Mouse (Mus musculus): Measurements from ENCODE around the gene Cnmd. TPM values are rescaled to one million over a fixed set of nuclear protein-coding genes. Genes with fewer than 3 reads are reported as not detected.
A peak's percentile ranks its signal among the peaks of the same experiment; 100 is the strongest.

Gene Cnmd
- total RNA-seq (2014; rRNA removed), result 10.3 and 35.8 TPM in 2 replicates
- polyA plus RNA-seq (2012; rRNA removed), result 3.4 and 5.9 TPM in 2 replicates

- no peaks in the 10 kb centered on the region; the same call in 1 of the 2 replicates for H3K27me3 ChIP-seq (ENCODE audit: control insufficient read depth, insufficient read depth, low read length)
- H3K79me2 ChIP-seq (ENCODE audit: control insufficient read depth, insufficient read depth, low read length), result no peaks in the 10 kb centered on the region
- no peak for DNase-seq (ENCODE audit: extremely low read depth, low read depth, low spot score)
- no peak within 1 kb of the TSS for H3K9ac ChIP-seq (ENCODE audit: low read depth, low read length)
- H3K27ac ChIP-seq (replicated peaks; ENCODE audit: insufficient read depth, low read depth, low read length), result no peak within 1 kb of the TSS
- H3K4me3 ChIP-seq (ENCODE audit: insufficient read depth, low read depth, low read length), result peak within 1 kb of the TSS; percentile 21
- WGBS, result 61% methylated on average over 4 of the region's 4 CpGs
- H3K4me1 ChIP-seq (ENCODE audit: control insufficient read depth, insufficient read depth, low read length), result no peaks in the 10 kb centered on the region
- no peak for TF ChIP-seq CTCF (IDR thresholded peaks at IDR 0.05; ENCODE audit: low read depth, low read length)
- no peak for TF ChIP-seq POLR2A (IDR thresholded peaks at IDR 0.05; ENCODE audit: extremely low read depth, insufficient read depth, low read length)
- H3K36me3 ChIP-seq (ENCODE audit: control insufficient read depth, insufficient read depth, low read length), result no peaks in the 10 kb centered on the region
These were observed at the start of gene Cnmd for GRCm38 (mm10) chr14:79662001-79662400. Cnmd (minus strand) TSS chr14:79662170.

DNA sequence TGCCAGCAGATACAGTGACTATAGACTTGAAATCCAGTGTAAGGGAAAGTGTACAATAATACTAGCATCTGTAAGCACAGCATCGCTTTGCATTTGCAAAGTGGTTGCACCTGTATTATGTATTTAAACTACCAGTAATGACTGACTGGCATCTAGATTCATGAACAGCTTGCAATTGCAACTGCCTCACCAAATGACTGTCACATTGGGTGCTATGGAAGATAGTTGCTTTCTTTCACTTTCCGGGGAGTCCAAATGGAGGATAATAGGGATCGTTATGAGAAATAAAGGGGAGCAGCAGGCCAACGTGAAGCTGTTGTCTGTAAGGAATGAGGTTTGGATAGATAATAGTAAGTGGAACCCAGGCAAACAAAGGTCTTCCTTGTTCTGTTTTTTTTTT is 49.3 kb upstream of the Cnmd start:
- H3K9ac ChIP-seq (ENCODE audit: low read depth, low read length), result no peak overlapping the region
- H3K27ac ChIP-seq (replicated peaks; ENCODE audit: insufficient read depth, low read depth, low read length), result no peak overlapping the region
- no peaks in the 10 kb centered on the region for H3K27me3 ChIP-seq (ENCODE audit: control insufficient read depth, insufficient read depth, low read length)
- no peak overlapping the region for H3K4me3 ChIP-seq (ENCODE audit: insufficient read depth, low read depth, low read length)
- no peak for DNase-seq (ENCODE audit: extremely low read depth, low read depth, low spot score)
- no peak for TF ChIP-seq POLR2A (IDR thresholded peaks at IDR 0.05; ENCODE audit: extremely low read depth, insufficient read depth, low read length)
- no peak for TF ChIP-seq CTCF (IDR thresholded peaks at IDR 0.05; ENCODE audit: low read depth, low read length)
- WGBS, result 91% methylated on average over 4 of the region's 4 CpGs
- no peaks in the 10 kb centered on the region for H3K79me2 ChIP-seq (ENCODE audit: control insufficient read depth, insufficient read depth, low read length)
- no peaks in the 10 kb centered on the region for H3K36me3 ChIP-seq (ENCODE audit: control insufficient read depth, insufficient read depth, low read length)
- no peaks in the 10 kb centered on the region for H3K4me1 ChIP-seq (ENCODE audit: control insufficient read depth, insufficient read depth, low read length)

DNA sequence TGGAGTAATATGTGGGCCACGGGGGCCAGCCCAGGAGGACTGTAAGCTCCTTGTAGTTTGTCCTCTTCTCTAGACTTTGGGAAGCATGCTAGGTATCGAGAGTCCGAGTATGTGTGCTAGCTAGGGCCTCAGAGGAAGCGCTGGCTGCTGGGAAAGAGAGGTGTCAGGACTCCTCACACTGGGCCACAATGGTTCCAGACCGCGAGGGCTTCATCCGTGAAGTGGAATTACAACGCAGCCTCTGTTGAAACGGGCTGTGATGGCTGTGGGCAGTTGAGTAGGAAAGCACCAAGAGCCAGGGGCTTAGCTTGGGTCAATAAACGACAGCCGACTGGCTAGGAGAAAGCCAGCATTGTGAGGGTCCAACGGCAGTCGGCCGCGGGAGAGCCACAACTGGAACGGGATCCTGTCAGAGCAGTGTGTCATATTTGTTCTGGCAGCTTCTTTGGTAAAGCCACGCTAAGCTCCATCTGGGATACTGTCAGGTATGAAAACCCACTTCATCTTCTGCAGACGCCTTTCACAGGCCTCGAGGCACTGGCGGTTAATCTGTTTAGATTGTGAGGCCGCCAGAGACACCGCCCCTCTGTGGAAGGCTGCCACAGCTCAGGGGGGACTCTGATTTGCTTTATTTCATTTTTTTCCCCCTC is 41.7 kb upstream of the Cnmd start:
- Histone ChIP-seq H3K27me3 (ENCODE audit: control insufficient read depth, insufficient read depth, low read length) (no peaks in the 10 kb centered on the region), H3K36me3 (ENCODE audit: control insufficient read depth, insufficient read depth, low read length) (no peaks in the 10 kb centered on the region), H3K9ac (ENCODE audit: low read depth, low read length) (no peak overlapping the region), H3K4me3 (ENCODE audit: insufficient read depth, low read depth, low read length) (no peak overlapping the region), H3K4me1 (ENCODE audit: control insufficient read depth, insufficient read depth, low read length) (no peaks in the 10 kb centered on the region), H3K27ac (replicated peaks; ENCODE audit: insufficient read depth, low read depth, low read length) (no peak overlapping the region), H3K79me2 (ENCODE audit: control insufficient read depth, insufficient read depth, low read length) (no peaks in the 10 kb centered on the region)
- DNase-seq (ENCODE audit: extremely low read depth, low read depth, low spot score), result no peak
- TF ChIP-seq POLR2A (IDR thresholded peaks at IDR 0.05; ENCODE audit: extremely low read depth, insufficient read depth, low read length), result no peak
- no peak for TF ChIP-seq CTCF (IDR thresholded peaks at IDR 0.05; ENCODE audit: low read depth, low read length)
- 92% methylated on average over 22 of the region's 22 CpGs for WGBS

- no peak overlapping the region for H3K4me3 ChIP-seq (ENCODE audit: insufficient read depth, low read depth, low read length)
- no peak for TF ChIP-seq CTCF (IDR thresholded peaks at IDR 0.05; ENCODE audit: low read depth, low read length)
- TF ChIP-seq POLR2A (IDR thresholded peaks at IDR 0.05; ENCODE audit: extremely low read depth, insufficient read depth, low read length), result no peak
- no peaks in the 10 kb centered on the region for H3K27me3 ChIP-seq (ENCODE audit: control insufficient read depth, insufficient read depth, low read length)
- no peaks in the 10 kb centered on the region for H3K79me2 ChIP-seq (ENCODE audit: control insufficient read depth, insufficient read depth, low read length)
- no peaks in the 10 kb centered on the region for H3K4me1 ChIP-seq (ENCODE audit: control insufficient read depth, insufficient read depth, low read length)
- no peak overlapping the region for H3K9ac ChIP-seq (ENCODE audit: low read depth, low read length)
- DNase-seq (ENCODE audit: extremely low read depth, low read depth, low spot score), result no peak
- 48% methylated on average over 5 of the region's 5 CpGs for WGBS
- H3K36me3 ChIP-seq (ENCODE audit: control insufficient read depth, insufficient read depth, low read length), result no peaks in the 10 kb centered on the region
- no peak overlapping the region for H3K27ac ChIP-seq (replicated peaks; ENCODE audit: insufficient read depth, low read depth, low read length)
These were observed 39.6 kb upstream of the Cnmd start for GRCm38 (mm10) chr14:79701606-79702005.

- TF ChIP-seq POLR2A (IDR thresholded peaks at IDR 0.05; ENCODE audit: extremely low read depth, insufficient read depth, low read length), result no peak
- no peak for TF ChIP-seq CTCF (IDR thresholded peaks at IDR 0.05; ENCODE audit: low read depth, low read length)
These were observed 39.1 kb upstream of the Cnmd start for GRCm38 (mm10) chr14:79701054-79701453.

DNA sequence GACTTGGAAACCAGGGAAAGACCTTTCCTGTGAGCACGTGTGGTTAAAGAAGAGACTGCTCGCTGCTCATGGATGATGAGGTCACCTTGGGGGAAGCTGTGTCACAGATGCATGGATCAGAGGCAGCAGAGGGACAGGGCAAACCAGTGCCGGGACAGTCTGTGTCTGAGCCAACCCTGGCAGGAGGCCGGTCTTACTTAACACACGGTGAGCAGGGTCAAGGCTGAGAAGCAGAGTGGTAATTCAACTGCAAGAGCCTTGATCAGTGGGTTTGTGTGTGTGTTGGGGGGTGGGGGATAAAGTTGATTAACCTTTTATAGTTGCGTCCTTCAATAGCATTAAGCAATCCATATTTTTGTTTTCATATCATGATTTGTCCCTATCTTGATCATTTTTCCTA is 37.4 kb upstream of the Cnmd start:
- DNase-seq (ENCODE audit: extremely low read depth, low read depth, low spot score), result peak; percentile 53
- Histone ChIP-seq H3K9ac (ENCODE audit: low read depth, low read length) (no peak overlapping the region), H3K4me3 (ENCODE audit: insufficient read depth, low read depth, low read length) (no peak overlapping the region), H3K27ac (replicated peaks; ENCODE audit: insufficient read depth, low read depth, low read length) (no peak overlapping the region), H3K4me1 (ENCODE audit: control insufficient read depth, insufficient read depth, low read length) (no peaks in the 10 kb centered on the region), H3K79me2 (ENCODE audit: control insufficient read depth, insufficient read depth, low read length) (no peaks in the 10 kb centered on the region), H3K36me3 (ENCODE audit: control insufficient read depth, insufficient read depth, low read length) (no peaks in the 10 kb centered on the region), H3K27me3 (ENCODE audit: control insufficient read depth, insufficient read depth, low read length) (no peaks in the 10 kb centered on the region)
- TF ChIP-seq CTCF (IDR thresholded peaks at IDR 0.05; ENCODE audit: low read depth, low read length), result no peak
- no peak for TF ChIP-seq POLR2A (IDR thresholded peaks at IDR 0.05; ENCODE audit: extremely low read depth, insufficient read depth, low read length)
- WGBS, result 42% methylated on average over 6 of the region's 6 CpGs

More at GRCm38 (mm10) chr14:79701054-79701453, 39.1 kb upstream of the Cnmd start:
- no peak overlapping the region for H3K27ac ChIP-seq (replicated peaks; ENCODE audit: insufficient read depth, low read depth, low read length)
- no peaks in the 10 kb centered on the region for H3K4me1 ChIP-seq (ENCODE audit: control insufficient read depth, insufficient read depth, low read length)
- DNase-seq (ENCODE audit: extremely low read depth, low read depth, low spot score), result no peak
- no peak overlapping the region for H3K9ac ChIP-seq (ENCODE audit: low read depth, low read length)
- no peak overlapping the region for H3K4me3 ChIP-seq (ENCODE audit: insufficient read depth, low read depth, low read length)
- no peaks in the 10 kb centered on the region for H3K36me3 ChIP-seq (ENCODE audit: control insufficient read depth, insufficient read depth, low read length)
- H3K27me3 ChIP-seq (ENCODE audit: control insufficient read depth, insufficient read depth, low read length), result no peaks in the 10 kb centered on the region
- WGBS, result 58% methylated on average over 7 of the region's 7 CpGs
- no peaks in the 10 kb centered on the region for H3K79me2 ChIP-seq (ENCODE audit: control insufficient read depth, insufficient read depth, low read length)

Measured in liver, adult 2 months (tissue).